Mouse (Mus musculus): ENCODE measurements around the gene Maea. TPM values are rescaled to one million over a fixed set of nuclear protein-coding genes. Genes with fewer than 3 reads are reported as not detected.
"Not testable (repeated sequence)": the region's sequence is repeated elsewhere in the genome, so short reads cannot be mapped to it uniquely, and the experiment has no call there.

Gene Maea
- total RNA-seq, 1 experiment, result 90.2 TPM

DNA sequence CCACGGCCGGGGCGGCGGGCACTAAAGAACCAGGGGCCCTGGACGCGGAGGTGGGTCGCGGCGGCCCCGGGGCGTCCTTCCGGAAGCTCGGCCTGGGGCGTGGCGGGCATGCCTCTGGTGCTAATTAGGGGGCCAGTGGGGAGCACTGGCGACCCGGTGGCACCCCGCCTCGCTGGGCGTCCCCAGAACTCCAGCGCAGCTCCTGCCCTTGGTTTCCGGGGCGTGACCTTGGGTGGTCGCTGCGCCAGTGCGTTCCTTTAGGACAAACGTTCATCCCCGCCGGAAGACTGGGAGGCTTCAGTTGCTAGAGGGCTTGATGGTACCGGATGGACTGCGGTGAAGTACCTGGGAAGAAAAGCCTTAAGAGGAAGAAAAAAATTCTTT lies 660 bp downstream of the Maea start:
- Histone ChIP-seq H3K4me3 (ENCODE audit: insufficient read depth in 1 of 2, low read depth in 1 of 2, low read length in 2 of 2, poor library complexity in 1 of 2, severe bottlenecking in 1 of 2) (peak overlapping the region; percentile 89 to 92), H3K9me3 (ENCODE audit: control insufficient read depth, insufficient read depth, low read depth, low read length) (peaks cover 10% of the 10 kb centered on the region), H3K27ac (ENCODE audit: insufficient read depth, low read depth, low read length, poor library complexity, severe bottlenecking) (peak overlapping the region; percentile 64), H3K4me1 (ENCODE audit: control insufficient read depth in 2 of 2, insufficient read depth in 2 of 2, low read length in 2 of 2, poor library complexity in 1 of 2) (peaks cover 5 to 7% of the 10 kb centered on the region in 2 experiments; a peak in 2 of 4 replicates), H3K9ac (ENCODE audit: insufficient read depth, low read depth, low read length, poor library complexity, severe bottlenecking) (peak overlapping the region; percentile 90), H3K36me3 (ENCODE audit: control insufficient read depth, insufficient read depth, low read length, poor library complexity, severe bottlenecking) (no peaks in the 10 kb centered on the region)
- no peak for TF ChIP-seq ZNF384 (IDR thresholded peaks at IDR 0.05; ENCODE audit: low read depth, low read length)
- TF ChIP-seq MAFK (IDR thresholded peaks at IDR 0.05; ENCODE audit: insufficient read depth, low read depth, low read length), result no peak
- no peak for TF ChIP-seq CHD2 (IDR thresholded peaks at IDR 0.05; ENCODE audit: low read depth, low read length)
- no peak for TF ChIP-seq ZC3H11A (IDR thresholded peaks at IDR 0.05; ENCODE audit: borderline replicate concordance, low read depth, low read length)
- no peak for TF ChIP-seq HCFC1 (IDR thresholded peaks at IDR 0.05; ENCODE audit: borderline replicate concordance, insufficient read depth, low read length)
- in situ Hi-C loops (cut with MboI; ENCODE audit: low sequenced_read_pairs in 2 of 2, unreplicated experiment in 2 of 2), result no loop called here
- DNase-seq (ENCODE audit: low read depth, low spot score), result no peak

DNA sequence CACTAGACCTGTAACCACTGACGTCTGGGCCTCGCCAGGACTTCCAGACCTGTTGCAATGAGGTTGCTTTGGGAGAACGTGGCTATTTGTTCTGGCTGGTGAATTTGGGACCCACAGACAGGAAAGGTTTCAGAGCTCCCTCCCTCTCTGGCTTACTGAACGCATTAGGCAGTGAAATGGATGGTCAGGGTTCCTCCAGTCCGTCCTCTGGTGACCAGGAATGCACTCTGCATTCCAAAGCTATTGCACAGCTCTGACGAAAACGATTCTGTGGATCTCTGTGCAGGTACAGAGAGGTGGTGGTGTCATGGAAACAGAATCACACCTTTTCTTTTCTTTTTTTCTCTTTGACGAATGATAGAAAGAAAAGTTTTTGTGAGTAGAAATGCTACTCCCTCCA lies 1.9 kb downstream of the Maea start:
- TF ChIP-seq MAFK (IDR thresholded peaks at IDR 0.05; ENCODE audit: insufficient read depth, low read depth, low read length) (no peak), CHD2 (IDR thresholded peaks at IDR 0.05; ENCODE audit: low read depth, low read length) (no peak), HCFC1 (IDR thresholded peaks at IDR 0.05; ENCODE audit: borderline replicate concordance, insufficient read depth, low read length) (no peak), ZNF384 (IDR thresholded peaks at IDR 0.05; ENCODE audit: low read depth, low read length) (no peak), ZC3H11A (IDR thresholded peaks at IDR 0.05; ENCODE audit: borderline replicate concordance, low read depth, low read length) (no peak)
- in situ Hi-C loops (cut with MboI; ENCODE audit: low sequenced_read_pairs in 2 of 2, unreplicated experiment in 2 of 2), result no loop called here
- no peak for DNase-seq (ENCODE audit: low read depth, low spot score)
- H3K4me1 ChIP-seq (ENCODE audit: control insufficient read depth in 2 of 2, insufficient read depth in 2 of 2, low read length in 2 of 2, poor library complexity in 1 of 2), result peaks cover 5 to 7% of the 10 kb centered on the region in 2 experiments; a peak in 2 of 4 replicates
- no peak overlapping the region for H3K27ac ChIP-seq (ENCODE audit: insufficient read depth, low read depth, low read length, poor library complexity, severe bottlenecking)
- H3K36me3 ChIP-seq (ENCODE audit: control insufficient read depth, insufficient read depth, low read length, poor library complexity, severe bottlenecking), result no peaks in the 10 kb centered on the region
- H3K4me3 ChIP-seq (ENCODE audit: insufficient read depth in 1 of 2, low read depth in 1 of 2, low read length in 2 of 2, poor library complexity in 1 of 2, severe bottlenecking in 1 of 2), result no peak overlapping the region
- no peak overlapping the region for H3K9ac ChIP-seq (ENCODE audit: insufficient read depth, low read depth, low read length, poor library complexity, severe bottlenecking)
- H3K9me3 ChIP-seq (ENCODE audit: control insufficient read depth, insufficient read depth, low read depth, low read length), result peaks cover 10% of the 10 kb centered on the region

DNA sequence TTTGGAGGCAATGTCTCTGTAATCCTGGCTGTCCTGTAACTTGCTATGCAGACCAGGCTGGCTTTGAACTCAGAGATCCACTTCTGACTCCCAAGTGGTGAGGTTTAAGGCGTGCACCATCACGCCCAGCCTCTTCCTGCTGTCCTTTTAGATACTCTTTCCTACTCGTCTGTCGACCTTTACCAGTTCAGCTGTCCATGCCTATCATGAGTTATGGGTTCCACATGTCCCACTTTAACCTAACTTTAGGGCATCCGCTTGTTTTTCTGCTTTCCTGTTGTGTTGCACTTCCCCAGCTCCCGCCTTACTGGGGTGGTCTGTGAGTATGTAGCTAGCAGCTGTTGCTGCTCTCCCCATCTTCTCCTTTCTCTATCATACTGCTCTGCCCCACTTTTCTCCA lies 5.9 kb downstream of the Maea start:
- no peak overlapping the region for H3K27ac ChIP-seq (ENCODE audit: insufficient read depth, low read depth, low read length, poor library complexity, severe bottlenecking)
- no peak for DNase-seq (ENCODE audit: low read depth, low spot score)
- no peak overlapping the region for H3K4me3 ChIP-seq (ENCODE audit: insufficient read depth in 1 of 2, low read depth in 1 of 2, low read length in 2 of 2, poor library complexity in 1 of 2, severe bottlenecking in 1 of 2)
- H3K36me3 ChIP-seq (ENCODE audit: control insufficient read depth, insufficient read depth, low read length, poor library complexity, severe bottlenecking), result no peaks in the 10 kb centered on the region
- in situ Hi-C loops (cut with MboI; ENCODE audit: low sequenced_read_pairs in 2 of 2, unreplicated experiment in 2 of 2), result no loop called here
- peaks cover 5 to 7% of the 10 kb centered on the region in 2 experiments; a peak in 2 of 4 replicates for H3K4me1 ChIP-seq (ENCODE audit: control insufficient read depth in 2 of 2, insufficient read depth in 2 of 2, low read length in 2 of 2, poor library complexity in 1 of 2)
- H3K9ac ChIP-seq (ENCODE audit: insufficient read depth, low read depth, low read length, poor library complexity, severe bottlenecking), result no peak overlapping the region
- H3K9me3 ChIP-seq (ENCODE audit: control insufficient read depth, insufficient read depth, low read depth, low read length), result no peaks in the 10 kb centered on the region
- TF ChIP-seq MAFK (IDR thresholded peaks at IDR 0.05; ENCODE audit: insufficient read depth, low read depth, low read length), result no peak
- TF ChIP-seq ZNF384 (IDR thresholded peaks at IDR 0.05; ENCODE audit: low read depth, low read length), result no peak
- no peak for TF ChIP-seq HCFC1 (IDR thresholded peaks at IDR 0.05; ENCODE audit: borderline replicate concordance, insufficient read depth, low read length)
- TF ChIP-seq ZC3H11A (IDR thresholded peaks at IDR 0.05; ENCODE audit: borderline replicate concordance, low read depth, low read length), result no peak
- no peak for TF ChIP-seq CHD2 (IDR thresholded peaks at IDR 0.05; ENCODE audit: low read depth, low read length)

DNA sequence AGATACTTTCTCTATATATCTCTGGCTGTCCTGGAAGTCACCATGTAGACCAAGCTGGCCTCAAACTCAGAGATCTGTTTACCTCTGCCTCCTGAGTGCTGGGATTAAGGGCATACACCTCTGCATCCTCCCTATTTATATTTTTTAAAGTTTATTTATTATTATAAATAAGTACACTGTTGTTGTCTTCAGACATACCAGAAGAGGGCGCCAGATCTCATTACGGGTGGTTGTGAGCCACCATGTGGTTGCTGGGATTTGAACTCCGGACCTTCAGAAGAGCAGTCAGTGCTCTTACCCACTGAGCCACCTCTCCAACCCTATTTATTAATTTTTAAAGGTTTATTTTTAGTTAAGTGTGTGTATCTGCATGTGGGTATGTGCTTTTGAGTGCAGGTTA lies 6.9 kb downstream of the Maea start:
- H3K4me3 ChIP-seq (ENCODE audit: insufficient read depth in 1 of 2, low read depth in 1 of 2, low read length in 2 of 2, poor library complexity in 1 of 2, severe bottlenecking in 1 of 2); H3K9ac ChIP-seq (ENCODE audit: insufficient read depth, low read depth, low read length, poor library complexity, severe bottlenecking); in situ Hi-C loops (cut with MboI; ENCODE audit: low sequenced_read_pairs in 2 of 2, unreplicated experiment in 2 of 2); H3K9me3 ChIP-seq (ENCODE audit: control insufficient read depth, insufficient read depth, low read depth, low read length); H3K36me3 ChIP-seq (ENCODE audit: control insufficient read depth, insufficient read depth, low read length, poor library complexity, severe bottlenecking); H3K27ac ChIP-seq (ENCODE audit: insufficient read depth, low read depth, low read length, poor library complexity, severe bottlenecking); DNase-seq (ENCODE audit: low read depth, low spot score); H3K4me1 ChIP-seq (ENCODE audit: control insufficient read depth in 2 of 2, insufficient read depth in 2 of 2, low read length in 2 of 2, poor library complexity in 1 of 2): not testable (repeated sequence)

DNA sequence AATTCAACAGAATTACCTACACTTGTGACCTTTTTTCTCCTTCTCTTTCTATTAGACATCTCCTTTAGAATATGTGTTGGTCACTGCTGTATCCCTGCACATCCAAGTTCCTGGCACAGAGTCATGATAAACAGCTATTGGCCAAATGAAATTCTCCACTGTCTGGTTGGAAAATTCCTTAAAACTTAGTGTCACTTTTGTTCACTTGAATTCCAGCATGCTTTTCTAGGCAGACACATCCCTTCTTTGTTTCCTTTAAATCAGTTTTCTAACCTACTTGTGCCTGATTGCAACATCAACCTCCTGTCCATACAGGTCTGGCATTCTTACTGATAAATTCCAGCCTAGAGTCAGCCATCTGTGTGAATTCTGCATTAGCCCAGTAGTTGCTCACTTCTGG lies 7.5 kb downstream of the Maea start:
- no peak for TF ChIP-seq MAFK (IDR thresholded peaks at IDR 0.05; ENCODE audit: insufficient read depth, low read depth, low read length)
- TF ChIP-seq ZNF384 (IDR thresholded peaks at IDR 0.05; ENCODE audit: low read depth, low read length), result no peak
- no peak for TF ChIP-seq HCFC1 (IDR thresholded peaks at IDR 0.05; ENCODE audit: borderline replicate concordance, insufficient read depth, low read length)
- no peak for TF ChIP-seq ZC3H11A (IDR thresholded peaks at IDR 0.05; ENCODE audit: borderline replicate concordance, low read depth, low read length)
- no peak for TF ChIP-seq CHD2 (IDR thresholded peaks at IDR 0.05; ENCODE audit: low read depth, low read length)
- H3K4me1 ChIP-seq (ENCODE audit: control insufficient read depth in 2 of 2, insufficient read depth in 2 of 2, low read length in 2 of 2, poor library complexity in 1 of 2), result peaks cover 2 to 3% of the 10 kb centered on the region in 2 experiments; a peak in 2 of 4 replicates
- no peaks in the 10 kb centered on the region for H3K9me3 ChIP-seq (ENCODE audit: control insufficient read depth, insufficient read depth, low read depth, low read length)
- H3K4me3 ChIP-seq (ENCODE audit: insufficient read depth in 1 of 2, low read depth in 1 of 2, low read length in 2 of 2, poor library complexity in 1 of 2, severe bottlenecking in 1 of 2), result no peak overlapping the region
- no peak for DNase-seq (ENCODE audit: low read depth, low spot score)
- no peaks in the 10 kb centered on the region for H3K36me3 ChIP-seq (ENCODE audit: control insufficient read depth, insufficient read depth, low read length, poor library complexity, severe bottlenecking)
- in situ Hi-C loops (cut with MboI; ENCODE audit: low sequenced_read_pairs in 2 of 2, unreplicated experiment in 2 of 2), result no loop called here
- no peak overlapping the region for H3K27ac ChIP-seq (ENCODE audit: insufficient read depth, low read depth, low read length, poor library complexity, severe bottlenecking)
- H3K9ac ChIP-seq (ENCODE audit: insufficient read depth, low read depth, low read length, poor library complexity, severe bottlenecking), result no peak overlapping the region

All from ES-E14 (cell line).